Mouse (Mus musculus): Measurements from ENCODE around the gene Tipin. TPM values are rescaled to one million over a fixed set of nuclear protein-coding genes. Genes with fewer than 3 reads are reported as not detected.
A peak's percentile ranks its signal among the peaks of the same experiment; 100 is the strongest.
"Not testable (repeated sequence)": the region's sequence is repeated elsewhere in the genome, so short reads cannot be mapped to it uniquely, and the experiment has no call there.

The Tipin gene
- polyA plus RNA-seq, 1 experiment from 2014 or later, result 233 TPM

GRCm38 (mm10) chr9:64261023-64261422 lies 20.4 kb upstream of the Tipin start:
- ATAC-seq (ENCODE audit: low FRiP score) (no peak), DNase-seq (ENCODE audit: low spot score) (no peak)
- Histone ChIP-seq H3K27me3 (ENCODE audit: control insufficient read depth, insufficient read depth, low read length) (no peaks in the 10 kb centered on the region), H3K4me2 (replicated peaks; ENCODE audit: low read depth, low read length) (no peak overlapping the region), H3K4me1 (replicated peaks; ENCODE audit: control insufficient read depth, insufficient read depth, low read length) (no peaks in the 10 kb centered on the region), H3K4me3 (ENCODE audit: low read depth, low read length) (no peak overlapping the region), H3K9ac (ENCODE audit: low read depth, low read length) (no peak overlapping the region), H3K27ac (ENCODE audit: low read depth, low read length) (no peak overlapping the region), H3K36me3 (ENCODE audit: control insufficient read depth, insufficient read depth, low read length) (no peaks in the 10 kb centered on the region), H3K9me3 (ENCODE audit: control insufficient read depth, low read length) (no peaks in the 10 kb centered on the region)
- WGBS, result 84% methylated on average over 4 of the region's 4 CpGs

GRCm38 (mm10) chr9:64264813-64265212 lies 16.6 kb upstream of the Tipin start:
- Histone ChIP-seq H3K4me2 (replicated peaks; ENCODE audit: low read depth, low read length) (no peak overlapping the region), H3K4me1 (replicated peaks; ENCODE audit: control insufficient read depth, insufficient read depth, low read length) (no peaks in the 10 kb centered on the region), H3K9ac (ENCODE audit: low read depth, low read length) (no peak overlapping the region), H3K27ac (ENCODE audit: low read depth, low read length) (no peak overlapping the region), H3K9me3 (ENCODE audit: control insufficient read depth, low read length) (no peaks in the 10 kb centered on the region), H3K27me3 (ENCODE audit: control insufficient read depth, insufficient read depth, low read length) (no peaks in the 10 kb centered on the region), H3K4me3 (ENCODE audit: low read depth, low read length) (no peak overlapping the region), H3K36me3 (ENCODE audit: control insufficient read depth, insufficient read depth, low read length) (no peaks in the 10 kb centered on the region)
- ATAC-seq (ENCODE audit: low FRiP score) (no peak), DNase-seq (ENCODE audit: low spot score) (no peak)
- WGBS, result 47% methylated on average over 1 of the region's 1 CpGs

GRCm38 (mm10) chr9:64267231-64267630 lies 14.2 kb upstream of the Tipin start:
- H3K36me3 ChIP-seq (ENCODE audit: control insufficient read depth, insufficient read depth, low read length), result no peaks in the 10 kb centered on the region
- no peak overlapping the region for H3K27ac ChIP-seq (ENCODE audit: low read depth, low read length)
- no peaks in the 10 kb centered on the region for H3K4me1 ChIP-seq (replicated peaks; ENCODE audit: control insufficient read depth, insufficient read depth, low read length)
- ATAC-seq (ENCODE audit: low FRiP score), result no peak
- H3K9me3 ChIP-seq (ENCODE audit: control insufficient read depth, low read length), result no peaks in the 10 kb centered on the region
- H3K4me2 ChIP-seq (replicated peaks; ENCODE audit: low read depth, low read length), result no peak overlapping the region
- 97% methylated on average over 1 of the region's 1 CpGs for WGBS
- no peak overlapping the region for H3K9ac ChIP-seq (ENCODE audit: low read depth, low read length)
- DNase-seq (ENCODE audit: low spot score), result no peak
- H3K27me3 ChIP-seq (ENCODE audit: control insufficient read depth, insufficient read depth, low read length), result no peaks in the 10 kb centered on the region
- no peak overlapping the region for H3K4me3 ChIP-seq (ENCODE audit: low read depth, low read length)

GRCm38 (mm10) chr9:64268196-64268595 lies 13.2 kb upstream of the Tipin start:
- ATAC-seq (ENCODE audit: low FRiP score) (no peak), DNase-seq (ENCODE audit: low spot score) (no peak)
- H3K9ac ChIP-seq (ENCODE audit: low read depth, low read length), result no peak overlapping the region
- 92% methylated on average over 10 of the region's 10 CpGs for WGBS
- no peak overlapping the region for H3K4me3 ChIP-seq (ENCODE audit: low read depth, low read length)
- H3K9me3 ChIP-seq (ENCODE audit: control insufficient read depth, low read length), result no peaks in the 10 kb centered on the region
- no peak overlapping the region for H3K4me2 ChIP-seq (replicated peaks; ENCODE audit: low read depth, low read length)
- H3K4me1 ChIP-seq (replicated peaks; ENCODE audit: control insufficient read depth, insufficient read depth, low read length), result no peaks in the 10 kb centered on the region
- H3K27ac ChIP-seq (ENCODE audit: low read depth, low read length), result no peak overlapping the region
- H3K27me3 ChIP-seq (ENCODE audit: control insufficient read depth, insufficient read depth, low read length), result no peaks in the 10 kb centered on the region
- no peaks in the 10 kb centered on the region for H3K36me3 ChIP-seq (ENCODE audit: control insufficient read depth, insufficient read depth, low read length)

GRCm38 (mm10) chr9:64268836-64269235 lies 12.5 kb upstream of the Tipin start:
- not testable (repeated sequence) for H3K4me3 ChIP-seq (ENCODE audit: low read depth, low read length); H3K27me3 ChIP-seq (ENCODE audit: control insufficient read depth, insufficient read depth, low read length); H3K9ac ChIP-seq (ENCODE audit: low read depth, low read length); H3K4me1 ChIP-seq (replicated peaks; ENCODE audit: control insufficient read depth, insufficient read depth, low read length); DNase-seq (ENCODE audit: low spot score); H3K9me3 ChIP-seq (ENCODE audit: control insufficient read depth, low read length); H3K4me2 ChIP-seq (replicated peaks; ENCODE audit: low read depth, low read length); H3K36me3 ChIP-seq (ENCODE audit: control insufficient read depth, insufficient read depth, low read length); H3K27ac ChIP-seq (ENCODE audit: low read depth, low read length); ATAC-seq (ENCODE audit: low FRiP score)
- 95% methylated on average over 8 of the region's 8 CpGs for WGBS

GRCm38 (mm10) chr9:64271249-64271648 lies 10.1 kb upstream of the Tipin start:
- no peak overlapping the region for H3K4me3 ChIP-seq (ENCODE audit: low read depth, low read length)
- no peaks in the 10 kb centered on the region for H3K27me3 ChIP-seq (ENCODE audit: control insufficient read depth, insufficient read depth, low read length)
- no peak for ATAC-seq (ENCODE audit: low FRiP score)
- no peak overlapping the region for H3K9ac ChIP-seq (ENCODE audit: low read depth, low read length)
- no peaks in the 10 kb centered on the region for H3K9me3 ChIP-seq (ENCODE audit: control insufficient read depth, low read length)
- WGBS, result 70% methylated on average over 3 of the region's 3 CpGs
- no peak for DNase-seq (ENCODE audit: low spot score)
- no peak overlapping the region for H3K27ac ChIP-seq (ENCODE audit: low read depth, low read length)
- no peaks in the 10 kb centered on the region for H3K4me1 ChIP-seq (replicated peaks; ENCODE audit: control insufficient read depth, insufficient read depth, low read length)
- no peaks in the 10 kb centered on the region for H3K36me3 ChIP-seq (ENCODE audit: control insufficient read depth, insufficient read depth, low read length)
- no peak overlapping the region for H3K4me2 ChIP-seq (replicated peaks; ENCODE audit: low read depth, low read length)

- no peaks in the 10 kb centered on the region for H3K4me1 ChIP-seq (replicated peaks; ENCODE audit: control insufficient read depth, insufficient read depth, low read length)
- H3K27ac ChIP-seq (ENCODE audit: low read depth, low read length), result no peak overlapping the region
- no peaks in the 10 kb centered on the region for H3K27me3 ChIP-seq (ENCODE audit: control insufficient read depth, insufficient read depth, low read length)
- no peak overlapping the region for H3K4me3 ChIP-seq (ENCODE audit: low read depth, low read length)
- ATAC-seq (ENCODE audit: low FRiP score) (no peak), DNase-seq (ENCODE audit: low spot score) (peak; percentile 49)
- H3K36me3 ChIP-seq (ENCODE audit: control insufficient read depth, insufficient read depth, low read length), result no peaks in the 10 kb centered on the region
- no peak overlapping the region for H3K9ac ChIP-seq (ENCODE audit: low read depth, low read length)
- 44% methylated on average over 7 of the region's 7 CpGs for WGBS
- no peak overlapping the region for H3K4me2 ChIP-seq (replicated peaks; ENCODE audit: low read depth, low read length)
- H3K9me3 ChIP-seq (ENCODE audit: control insufficient read depth, low read length), result no peaks in the 10 kb centered on the region
Measured at GRCm38 (mm10) chr9:64272611-64273010, 8.8 kb upstream of the Tipin start.

- Histone ChIP-seq H3K36me3 (ENCODE audit: control insufficient read depth, insufficient read depth, low read length) (no peaks in the 10 kb centered on the region), H3K4me3 (ENCODE audit: low read depth, low read length) (no peak overlapping the region), H3K9ac (ENCODE audit: low read depth, low read length) (no peak overlapping the region), H3K9me3 (ENCODE audit: control insufficient read depth, low read length) (no peaks in the 10 kb centered on the region), H3K4me1 (replicated peaks; ENCODE audit: control insufficient read depth, insufficient read depth, low read length) (no peaks in the 10 kb centered on the region), H3K27me3 (ENCODE audit: control insufficient read depth, insufficient read depth, low read length) (no peaks in the 10 kb centered on the region), H3K27ac (ENCODE audit: low read depth, low read length) (no peak overlapping the region), H3K4me2 (replicated peaks; ENCODE audit: low read depth, low read length) (no peak overlapping the region)
- ATAC-seq (ENCODE audit: low FRiP score) (no peak), DNase-seq (ENCODE audit: low spot score) (no peak)
- 72% methylated on average over 4 of the region's 4 CpGs for WGBS
Measured at GRCm38 (mm10) chr9:64273757-64274156, 7.6 kb upstream of the Tipin start.

GRCm38 (mm10) chr9:64274291-64274690 lies 7.1 kb upstream of the Tipin start:
- Histone ChIP-seq H3K4me2 (replicated peaks; ENCODE audit: low read depth, low read length) (no peak overlapping the region), H3K4me1 (replicated peaks; ENCODE audit: control insufficient read depth, insufficient read depth, low read length) (no peaks in the 10 kb centered on the region), H3K4me3 (ENCODE audit: low read depth, low read length) (no peak overlapping the region), H3K9ac (ENCODE audit: low read depth, low read length) (no peak overlapping the region), H3K9me3 (ENCODE audit: control insufficient read depth, low read length) (no peaks in the 10 kb centered on the region), H3K27me3 (ENCODE audit: control insufficient read depth, insufficient read depth, low read length) (no peaks in the 10 kb centered on the region), H3K27ac (ENCODE audit: low read depth, low read length) (no peak overlapping the region), H3K36me3 (ENCODE audit: control insufficient read depth, insufficient read depth, low read length) (no peaks in the 10 kb centered on the region)
- DNase-seq (ENCODE audit: low spot score), result no peak
- 81% methylated on average over 4 of the region's 4 CpGs for WGBS
- no peak for ATAC-seq (ENCODE audit: low FRiP score)
